Mouse (Mus musculus) kidney, embryonic 15.5 days (tissue): ENCODE measurements around the gene Ube2g2. TPM values are rescaled to one million over a fixed set of nuclear protein-coding genes. Genes with fewer than 3 reads are reported as not detected.
A peak's percentile ranks its signal among the peaks of the same experiment; 100 is the strongest.

ENCODE experiments used
- ATAC-seq: fragments of 200-750 bp; cut with Nextera tagmentation; replicated peaks from 2 replicates; pipeline ENCODE4 v1.8.0; 2017; ENCODE audit warnings: moderate TSS enrichment; ENCODE audit not compliant: low FRiP score
- H3K27ac ChIP-seq: fragments of 300-500 bp; sonication (generic); 2 replicates; pipeline ENCODE4 v1.5.1; 2015; ENCODE audit warnings: mild to moderate bottlenecking, inconsistent platforms
- H3K27me3 ChIP-seq: fragments of 300-500 bp; sonication (generic); 2 replicates; pipeline ENCODE4 v1.6.1; 2015; ENCODE audit warnings: inconsistent platforms
- H3K36me3 ChIP-seq: fragments of 300-500 bp; sonication (generic); 2 replicates; pipeline ENCODE4 v1.6.1; 2015; ENCODE audit warnings: inconsistent platforms
- H3K4me1 ChIP-seq: fragments of 300-500 bp; sonication (generic); 2 replicates; pipeline ENCODE4 v1.6.1; 2015; ENCODE audit warnings: inconsistent platforms
- H3K4me2 ChIP-seq: fragments of 300-500 bp; sonication (generic); 2 replicates; pipeline ENCODE4 v1.6.1; 2015; ENCODE audit warnings: moderate library complexity, mild to moderate bottlenecking, inconsistent platforms
- H3K4me3 ChIP-seq: fragments of 300-500 bp; sonication (generic); replicated peaks from 2 replicates; pipeline ENCODE4 v1.5.1; 2015; ENCODE audit warnings: mild to moderate bottlenecking, inconsistent platforms
- H3K9ac ChIP-seq: fragments of 300-500 bp; sonication (generic); 2 replicates; pipeline ENCODE4 v1.6.1; 2015; ENCODE audit warnings: mild to moderate bottlenecking, inconsistent platforms
- H3K9me3 ChIP-seq: fragments of 300-500 bp; sonication (generic); replicated peaks from 2 replicates; pipeline ENCODE4 v1.6.1; 2016; ENCODE audit warnings: inconsistent platforms
- WGBS: fragments of 180-500 bp; shearing (Covaris S2); methylation state at CpG from one replicate; pipeline ENCODE4 v1.1.7; 2015; ENCODE audit warnings: mixed read lengths; 5-methylcytosine and 5-hydroxymethylcytosine counted together
- polyA plus RNA-seq: library from polyadenylated mRNA; unstranded; fragments of >200 nt; fragmentation: Nextera tagmentation; extraction: Ambion mirVana; gene quantifications from 2 replicates; pipeline ENCODE4 v1.2.1, GENCODE M21; 2015

Ube2g2 gene
- polyA plus RNA-seq, 1 experiment from 2014 or later: 72.0 TPM

DNA sequence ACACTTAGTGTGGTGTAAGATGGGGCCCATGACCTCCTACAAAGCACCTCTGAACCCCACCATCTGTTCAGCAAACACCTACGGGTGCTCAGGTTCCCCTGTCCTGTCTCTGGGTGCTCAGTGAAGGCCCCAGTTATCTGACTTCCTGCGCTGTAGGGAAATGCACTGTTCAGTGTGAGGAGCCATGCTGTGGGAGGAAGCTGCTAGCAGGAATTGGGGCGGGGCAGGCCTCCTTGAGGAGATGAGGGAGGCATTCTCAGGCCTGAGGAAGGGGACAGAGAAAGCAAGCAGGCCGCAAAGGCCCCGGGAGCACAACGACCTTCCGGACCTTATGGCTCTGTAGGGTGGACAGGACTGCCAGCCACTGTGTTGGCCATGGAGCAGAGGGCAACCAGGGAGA, 33.0 kb upstream of the Ube2g2 start:
- no peak overlapping the region for H3K9ac ChIP-seq
- WGBS: 78% methylated on average over 7 of the region's 7 CpGs
- ATAC-seq: no peak
- H3K36me3 ChIP-seq: peaks cover 62% of the 10 kb centered on the region
- H3K9me3 ChIP-seq: no peaks in the 10 kb centered on the region
- H3K4me2 ChIP-seq: no peak overlapping the region
- H3K27me3 ChIP-seq: no peaks in the 10 kb centered on the region
- peak overlapping the region; percentile 65 for H3K27ac ChIP-seq
- H3K4me1 ChIP-seq: peaks cover 35% of the 10 kb centered on the region
- no peak overlapping the region for H3K4me3 ChIP-seq

DNA sequence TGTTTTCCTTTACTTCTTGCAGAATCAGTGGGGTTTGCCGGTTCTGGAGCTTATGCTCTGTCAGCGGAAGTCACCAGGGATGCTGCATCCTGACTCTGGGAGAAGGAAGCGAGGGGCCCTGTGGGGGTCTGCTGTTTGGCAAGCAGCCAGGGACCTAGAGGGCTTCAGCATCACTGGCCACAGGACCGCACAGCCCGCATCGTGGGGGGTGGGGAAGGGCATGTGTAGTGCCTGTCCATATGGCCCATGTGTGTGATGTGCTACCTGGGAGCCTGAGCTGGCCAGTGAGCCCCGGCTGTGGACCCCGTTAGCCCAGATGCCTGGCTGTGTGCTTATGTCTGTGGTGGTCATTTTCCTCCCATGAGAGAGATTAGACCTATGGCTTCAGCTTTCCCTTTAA, 32.3 kb upstream of the Ube2g2 start:
- Histone ChIP-seq H3K4me1 (peaks cover 34% of the 10 kb centered on the region), H3K9ac (no peak overlapping the region), H3K36me3 (peaks cover 69% of the 10 kb centered on the region), H3K27me3 (no peaks in the 10 kb centered on the region), H3K4me2 (no peak overlapping the region), H3K9me3 (no peaks in the 10 kb centered on the region; the same call in 1 of the 2 replicates), H3K4me3 (no peak overlapping the region), H3K27ac (0 out of 2 replicates have a peak overlapping the region, but pooled peaks have one; percentile 65)
- ATAC-seq: no peak
- 78% methylated on average over 8 of the region's 8 CpGs for WGBS

DNA sequence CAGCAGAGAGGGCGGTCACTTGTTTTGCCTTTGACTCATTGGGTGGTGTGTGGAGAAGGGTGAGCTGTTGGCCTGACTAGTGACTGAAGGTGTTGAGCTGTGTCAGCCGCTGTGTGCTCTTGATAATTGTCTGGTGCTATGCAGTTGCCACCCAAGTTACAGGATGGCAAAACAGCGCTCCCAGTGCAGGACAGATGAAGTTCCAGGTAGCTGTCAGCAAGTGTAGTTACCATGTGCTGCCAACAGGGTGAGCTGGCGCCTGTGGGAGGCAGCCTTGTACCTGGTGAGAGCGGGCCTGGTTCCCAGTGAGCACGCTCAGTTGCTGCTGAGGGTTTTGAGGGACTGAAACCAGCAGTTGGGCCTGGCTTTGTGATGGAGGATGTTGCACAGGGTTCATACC, 31.3 kb upstream of the Ube2g2 start:
- WGBS: 45% methylated on average over 6 of the region's 6 CpGs
- ATAC-seq: peak; percentile 60

DNA sequence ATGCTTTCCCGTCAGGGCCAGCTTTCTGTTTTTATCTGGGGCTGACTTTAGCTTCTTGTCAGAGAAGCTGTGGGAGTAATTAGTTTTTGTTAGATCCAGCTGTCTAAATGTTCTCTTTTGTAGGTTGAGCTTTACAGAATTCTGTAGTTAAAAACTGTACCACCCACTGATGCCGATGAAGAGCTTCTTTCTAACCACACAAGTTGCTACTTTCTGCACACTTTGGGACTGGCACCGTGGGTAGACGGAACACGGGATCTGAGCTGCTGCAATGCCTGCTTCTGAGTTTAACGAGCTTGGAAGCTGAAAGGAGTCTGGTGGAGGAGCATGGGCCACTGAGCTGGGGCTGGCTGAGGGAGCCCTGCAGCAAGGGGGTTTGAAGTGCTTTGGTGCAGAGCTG, 30.5 kb upstream of the Ube2g2 start:
- no peak for ATAC-seq

More for the DNA sequence above, 31.3 kb upstream of the Ube2g2 start:
- peaks cover 34% of the 10 kb centered on the region for H3K4me1 ChIP-seq
- peaks cover 79% of the 10 kb centered on the region for H3K36me3 ChIP-seq
- no peak overlapping the region for H3K9ac ChIP-seq
- no peaks in the 10 kb centered on the region; the same call in 1 of the 2 replicates for H3K9me3 ChIP-seq
- no peak overlapping the region for H3K4me2 ChIP-seq
- H3K27ac ChIP-seq: peak overlapping the region; percentile 7
- no peaks in the 10 kb centered on the region for H3K27me3 ChIP-seq
- H3K4me3 ChIP-seq: no peak overlapping the region

DNA sequence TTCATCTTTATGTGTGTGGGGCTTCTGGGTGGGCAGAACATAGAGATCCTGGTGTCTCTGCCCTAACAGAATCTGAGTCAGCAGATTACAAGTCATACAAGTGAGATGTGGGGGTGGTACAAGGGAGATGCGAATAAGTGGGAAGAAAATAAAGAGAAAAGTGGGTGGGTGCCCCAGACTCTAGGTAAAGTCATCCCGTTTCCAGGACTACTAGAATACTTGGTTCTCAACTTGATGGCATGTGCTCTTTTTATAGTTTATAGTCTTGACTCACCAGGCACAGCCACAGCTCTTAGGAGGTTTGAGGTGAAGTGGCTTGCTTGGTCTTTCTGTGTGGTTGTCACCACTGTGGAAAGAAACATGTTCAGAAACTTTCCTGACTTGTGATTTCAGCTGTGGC, 26.0 kb upstream of the Ube2g2 start:
- Histone ChIP-seq H3K27ac (no peak overlapping the region), H3K4me3 (no peak overlapping the region), H3K9me3 (no peaks in the 10 kb centered on the region; the same call in 1 of the 2 replicates), H3K4me1 (peaks cover under 1% of the 10 kb centered on the region; the same call in 1 of the 2 replicates), H3K27me3 (no peaks in the 10 kb centered on the region), H3K36me3 (peaks cover 81% of the 10 kb centered on the region), H3K9ac (no peak overlapping the region), H3K4me2 (no peak overlapping the region)
- WGBS: 85% methylated on average over 2 of the region's 2 CpGs
- no peak for ATAC-seq

More for the DNA sequence above, 30.5 kb upstream of the Ube2g2 start:
- no peaks in the 10 kb centered on the region for H3K27me3 ChIP-seq
- 60% methylated on average over 6 of the region's 6 CpGs for WGBS
- peaks cover 34% of the 10 kb centered on the region for H3K4me1 ChIP-seq
- no peak overlapping the region for H3K9ac ChIP-seq
- H3K27ac ChIP-seq: peak overlapping the region; percentile 52; the same call in 1 of the 2 replicates
- no peaks in the 10 kb centered on the region; the same call in 1 of the 2 replicates for H3K9me3 ChIP-seq
- H3K36me3 ChIP-seq: peaks cover 87% of the 10 kb centered on the region
- no peak overlapping the region for H3K4me3 ChIP-seq
- no peak overlapping the region for H3K4me2 ChIP-seq

DNA sequence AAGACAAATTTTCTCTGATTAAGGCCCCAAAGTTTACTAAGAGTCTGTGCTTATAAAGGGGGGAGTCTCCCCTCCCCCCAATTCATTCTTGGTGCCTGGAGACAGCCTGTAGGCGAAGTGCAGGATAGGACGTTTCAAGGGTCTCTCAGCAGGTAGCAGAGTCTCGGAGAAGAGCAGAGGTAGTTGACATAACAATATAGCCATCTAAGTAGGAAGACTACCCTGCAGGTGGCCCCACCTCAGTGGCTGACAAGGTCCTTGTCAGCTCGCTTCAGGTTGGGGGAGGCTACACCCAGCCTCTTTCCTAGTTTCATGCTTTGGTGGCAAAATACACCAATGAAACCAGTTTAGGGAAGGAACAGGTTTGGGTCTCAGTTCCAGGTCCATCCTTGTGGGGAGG, 19.1 kb upstream of the Ube2g2 start:
- Histone ChIP-seq H3K27me3 (no peaks in the 10 kb centered on the region), H3K9ac (no peak overlapping the region), H3K9me3 (no peaks in the 10 kb centered on the region; the same call in none of the 2 replicates), H3K4me2 (no peak overlapping the region), H3K27ac (no peak overlapping the region), H3K4me3 (no peak overlapping the region), H3K36me3 (peaks cover 16% of the 10 kb centered on the region), H3K4me1 (peaks cover 16% of the 10 kb centered on the region)
- ATAC-seq: no peak
- whole genome bisulfite sequencing: 70% methylated on average over 4 of the region's 4 CpGs

DNA sequence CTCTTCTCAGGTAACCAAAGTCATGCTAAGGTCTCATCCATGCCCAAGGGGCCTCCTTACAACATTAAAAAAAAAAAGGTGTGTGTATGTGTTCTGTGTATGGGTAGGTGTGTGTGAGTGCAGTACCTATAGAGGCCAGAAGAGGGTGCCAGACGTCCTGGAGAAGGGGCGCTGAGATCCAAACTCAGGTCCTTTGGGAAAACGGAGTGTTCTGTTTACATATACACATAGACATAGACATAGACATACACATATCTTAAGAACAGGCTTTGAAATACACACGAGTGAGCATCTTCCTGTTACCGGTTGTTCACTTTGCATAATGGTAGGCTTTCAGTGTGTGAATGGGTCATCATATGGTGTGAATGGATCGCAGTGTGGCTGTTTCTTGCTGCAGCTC, 18.0 kb upstream of the Ube2g2 start:
- Histone ChIP-seq H3K4me2 (no peak overlapping the region), H3K9ac (no peak overlapping the region), H3K27ac (no peak overlapping the region), H3K27me3 (no peaks in the 10 kb centered on the region), H3K36me3 (peaks cover 12% of the 10 kb centered on the region), H3K4me1 (peaks cover 20% of the 10 kb centered on the region), H3K4me3 (no peak overlapping the region), H3K9me3 (no peaks in the 10 kb centered on the region; the same call in none of the 2 replicates)
- ATAC-seq: no peak
- WGBS: 91% methylated on average over 6 of the region's 6 CpGs

DNA sequence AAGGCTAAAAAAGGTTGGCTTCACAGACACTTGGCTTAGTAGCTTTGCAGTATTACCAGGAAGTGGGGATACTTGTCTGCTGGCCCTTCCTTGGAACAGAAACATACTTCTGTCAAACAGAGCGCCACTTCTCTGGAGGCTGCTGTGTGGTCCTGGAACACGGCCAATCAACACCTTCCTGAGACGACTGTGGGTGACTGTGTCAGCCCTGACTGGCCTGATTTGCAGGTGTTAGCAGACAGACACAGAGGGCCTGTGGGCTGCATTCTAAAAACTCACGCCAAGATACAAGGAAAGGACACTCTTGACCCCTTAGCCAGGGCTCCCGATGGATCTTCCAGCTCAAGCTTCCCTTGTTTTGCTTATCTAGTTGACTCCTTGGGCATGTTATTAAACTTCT, 17.1 kb upstream of the Ube2g2 start:
- H3K27ac ChIP-seq: peak overlapping the region; percentile 99; the same call in 1 of the 2 replicates
- H3K4me2 ChIP-seq: no peak overlapping the region
- 75% methylated on average over 5 of the region's 5 CpGs for WGBS
- no peaks in the 10 kb centered on the region for H3K27me3 ChIP-seq
- H3K9me3 ChIP-seq: no peaks in the 10 kb centered on the region; the same call in none of the 2 replicates
- H3K9ac ChIP-seq: no peak overlapping the region
- no peak overlapping the region for H3K4me3 ChIP-seq
- H3K4me1 ChIP-seq: peaks cover 20% of the 10 kb centered on the region
- peaks cover 18% of the 10 kb centered on the region for H3K36me3 ChIP-seq
- ATAC-seq: no peak

DNA sequence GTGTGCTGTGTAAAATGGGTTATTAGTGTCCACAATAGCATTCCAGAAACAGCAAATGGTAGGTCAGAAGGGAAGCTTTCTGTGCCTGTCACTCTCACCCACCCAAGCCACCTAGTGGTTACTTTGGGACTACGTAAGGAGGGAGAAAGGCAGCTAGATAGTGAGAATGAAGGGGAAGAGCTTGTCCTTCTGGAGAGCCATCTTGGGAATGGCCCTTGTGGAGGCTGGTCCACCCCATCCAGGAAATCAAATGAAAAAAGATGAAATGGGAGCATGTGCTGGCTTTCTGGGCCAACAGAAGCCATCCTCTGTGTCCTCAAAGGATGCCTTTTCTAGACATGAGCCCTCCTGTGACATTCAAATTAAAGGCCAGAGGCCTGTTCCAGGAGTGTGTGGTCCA, 16.7 kb upstream of the Ube2g2 start:
- Histone ChIP-seq H3K4me1 (peaks cover 20% of the 10 kb centered on the region), H3K27ac (peak overlapping the region; percentile 99), H3K4me2 (peak overlapping the region; percentile 84), H3K4me3 (peak overlapping the region; percentile 63), H3K36me3 (peaks cover 22% of the 10 kb centered on the region), H3K9ac (0 out of 2 replicates have a peak overlapping the region, but pooled peaks have one; percentile 65), H3K9me3 (no peaks in the 10 kb centered on the region; the same call in none of the 2 replicates), H3K27me3 (no peaks in the 10 kb centered on the region)
- peak; percentile 20; the same call in 1 of the 2 replicates for ATAC-seq
- WGBS: 42% methylated on average over 1 of the region's 1 CpGs

DNA sequence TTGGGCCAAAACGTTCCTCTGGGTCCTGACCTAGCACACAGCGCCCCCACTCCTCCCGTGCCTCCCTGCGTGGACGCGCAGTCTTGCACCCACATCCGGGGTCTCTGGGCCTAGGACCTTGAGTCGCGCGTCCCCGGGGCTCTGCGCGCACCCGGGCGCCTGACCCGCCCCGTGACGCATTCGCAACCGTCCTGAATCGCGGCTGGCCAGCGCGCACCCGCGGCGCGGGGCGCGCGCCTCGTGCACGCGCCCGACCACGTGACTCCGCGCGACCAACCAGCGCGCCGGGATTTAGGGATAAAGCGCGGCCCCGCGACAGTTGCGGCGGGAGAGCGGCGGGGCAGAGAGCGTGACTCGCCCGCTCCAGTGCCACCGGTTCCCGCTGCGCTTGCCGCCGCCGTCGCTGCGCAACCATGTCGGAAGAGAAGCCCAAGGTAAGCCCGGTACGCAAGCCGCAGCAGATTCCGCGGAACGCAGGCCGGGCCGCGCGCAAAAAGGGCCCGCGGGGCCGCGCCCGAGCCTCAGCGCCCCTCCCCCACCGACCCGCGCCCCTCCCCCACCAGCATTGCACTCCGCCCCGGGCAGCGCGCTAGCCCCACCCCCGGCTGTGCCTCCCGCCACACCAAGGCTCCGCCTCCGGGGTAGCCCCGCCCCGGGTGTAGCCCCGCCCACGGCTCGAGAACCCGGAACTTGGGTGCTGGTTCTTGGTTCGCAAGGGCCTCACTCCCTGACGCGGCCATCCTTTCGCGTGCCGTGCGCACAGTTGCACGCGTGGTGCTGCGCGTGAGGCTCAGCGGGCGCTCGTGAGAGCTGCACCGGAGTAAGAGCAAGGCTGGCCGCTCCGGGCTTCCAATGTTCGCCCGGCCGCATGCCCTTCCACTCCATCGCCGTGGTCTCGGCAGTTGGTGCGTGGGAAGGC, 15.9 kb upstream of the Ube2g2 start, which contains the start of the genes Sumo3 and Gm49325:
Gene Sumo3 (plus strand): TSS at position 190 of the 919 bp plus-strand sequence.
Gene Gm49325 (plus strand): TSS at position 290 of the 919 bp plus-strand sequence.
- H3K9me3 ChIP-seq: no peaks in the 10 kb centered on the region; the same call in none of the 2 replicates
- H3K4me2 ChIP-seq: peak within 1 kb of the TSS; percentile 84
- under 1% methylated on average over 108 of the region's 119 CpGs for WGBS
- no peaks in the 10 kb centered on the region for H3K27me3 ChIP-seq
- peak within 1 kb of the TSS; percentile 65 for H3K9ac ChIP-seq
- H3K4me1 ChIP-seq: peaks cover 27% of the 10 kb centered on the region
- peaks cover 30% of the 10 kb centered on the region for H3K36me3 ChIP-seq
- peak within 1 kb of the TSS; percentile 99 for H3K27ac ChIP-seq
- H3K4me3 ChIP-seq: peak within 1 kb of the TSS; percentile 63
- ATAC-seq: peak; percentile 89

DNA sequence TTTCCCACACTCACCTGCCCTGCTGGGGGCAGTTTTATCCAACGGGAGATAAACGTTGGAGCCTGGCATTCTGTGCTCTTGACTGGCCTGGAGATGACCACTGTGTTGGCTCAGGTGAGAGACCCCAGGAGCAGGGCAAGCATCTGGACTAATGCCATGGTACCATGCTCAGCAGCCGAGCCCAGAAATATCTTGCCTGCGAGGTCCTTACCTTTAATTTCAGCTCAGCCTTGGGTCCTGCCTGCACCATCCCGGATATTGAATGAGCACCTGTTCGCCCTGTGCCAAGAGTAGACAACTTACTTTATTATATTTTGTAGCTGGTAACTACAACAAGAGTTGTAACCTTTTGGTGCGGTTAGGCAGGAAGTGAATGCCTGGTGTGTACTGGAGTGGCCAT, 15.2 kb upstream of the Ube2g2 start:
- H3K9me3 ChIP-seq: no peaks in the 10 kb centered on the region; the same call in none of the 2 replicates
- H3K4me3 ChIP-seq: peak overlapping the region; percentile 63
- ATAC-seq: peak; percentile 44
- peaks cover 27% of the 10 kb centered on the region for H3K4me1 ChIP-seq
- H3K9ac ChIP-seq: peak overlapping the region; percentile 65
- H3K27me3 ChIP-seq: no peaks in the 10 kb centered on the region
- H3K27ac ChIP-seq: peak overlapping the region; percentile 99
- peaks cover 37% of the 10 kb centered on the region for H3K36me3 ChIP-seq
- peak overlapping the region; percentile 84 for H3K4me2 ChIP-seq
- WGBS: 38% methylated on average over 7 of the region's 7 CpGs

DNA sequence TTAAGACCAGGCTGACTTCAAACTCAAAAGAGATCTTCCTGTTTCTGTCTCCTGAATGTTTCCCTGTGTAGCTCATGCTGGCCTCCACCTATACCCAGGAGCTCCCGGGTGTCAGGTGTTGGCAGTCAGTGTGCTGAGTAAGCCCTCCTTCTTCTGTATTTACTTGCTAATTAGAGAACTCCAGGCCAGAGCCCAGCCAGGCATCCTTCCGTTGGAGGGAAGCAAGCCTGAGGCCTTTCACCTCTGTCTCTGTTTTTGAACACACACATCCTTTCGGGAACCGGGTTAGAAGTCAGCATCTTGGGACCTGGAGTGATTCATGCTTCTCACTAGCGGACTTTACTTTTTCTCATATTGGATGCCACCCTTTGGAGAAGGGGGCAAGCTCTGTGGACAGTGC, 14.6 kb upstream of the Ube2g2 start:
- H3K9ac ChIP-seq: peak overlapping the region; percentile 65; the same call in 1 of the 2 replicates

More for the DNA sequence above, 14.6 kb upstream of the Ube2g2 start:
- ATAC-seq: no peak
- Histone ChIP-seq H3K27ac (peak overlapping the region; percentile 99; the same call in 1 of the 2 replicates), H3K4me1 (peaks cover 27% of the 10 kb centered on the region), H3K36me3 (peaks cover 42% of the 10 kb centered on the region), H3K4me2 (peak overlapping the region; percentile 84), H3K4me3 (peak overlapping the region; percentile 63), H3K27me3 (no peaks in the 10 kb centered on the region), H3K9me3 (no peaks in the 10 kb centered on the region; the same call in 1 of the 2 replicates)
- 52% methylated on average over 5 of the region's 5 CpGs for WGBS
